Mouse (Mus musculus) gonadal fat pad, adult 2 months (tissue): ENCODE data around the gene Mrps18a. TPM values are rescaled to one million over a fixed set of nuclear protein-coding genes. Genes with fewer than 3 reads are reported as not detected.

Source experiments
- polyA plus RNA-seq: library from polyadenylated mRNA; depleted of rRNA; stranded (reverse); fragments of >200 nt; gene quantifications from 2 replicates; pipeline ENCODE4 v1.2.3, GENCODE M21; 2012; rRNA removed

Mrps18a gene
- polyA plus RNA-seq, 1 experiment = 49.0 TPM

Other genes with a start within 250 kb of the Mrps18a start
- 233 and 316 TPM in 2 replicates for gene Vegfa, start 78.6 kb upstream of the Mrps18a start, polyA plus RNA-seq
- gene Rsph9, start 33.2 kb downstream of the Mrps18a start, polyA plus RNA-seq = 10.0 and 13.0 TPM in 2 replicates
- gene Mad2l1bp, start 42.6 kb downstream of the Mrps18a start, polyA plus RNA-seq = 23.9 and 25.8 TPM in 2 replicates
- gene Gtpbp2, start 50.0 kb downstream of the Mrps18a start, polyA plus RNA-seq = 117 and 138 TPM in 2 replicates
- gene Polh, start 91.7 kb downstream of the Mrps18a start, polyA plus RNA-seq = 4.9 and 6.3 TPM in 2 replicates
- gene Xpo5, start 91.8 kb downstream of the Mrps18a start, polyA plus RNA-seq = 43.0 and 44.9 TPM in 2 replicates
- gene Polr1c, start 137.1 kb downstream of the Mrps18a start, polyA plus RNA-seq = 53.0 and 62.2 TPM in 2 replicates
- gene Yipf3, start 137.1 kb downstream of the Mrps18a start, polyA plus RNA-seq = 146 and 181 TPM in 2 replicates
- 1.2 and 1.4 TPM in 2 replicates for gene Lrrc73, start 142.5 kb downstream of the Mrps18a start, polyA plus RNA-seq
- gene Tjap1, start 172.0 kb downstream of the Mrps18a start, polyA plus RNA-seq = 28.1 and 29.4 TPM in 2 replicates
- 4.7 and 5.3 TPM in 2 replicates for gene Dlk2, start 186.4 kb downstream of the Mrps18a start, polyA plus RNA-seq
- gene Abcc10, start 217.4 kb downstream of the Mrps18a start, polyA plus RNA-seq = 11.8 and 13.8 TPM in 2 replicates